Mouse (Mus musculus): ENCODE measurements around the gene Eya2.

DNA sequence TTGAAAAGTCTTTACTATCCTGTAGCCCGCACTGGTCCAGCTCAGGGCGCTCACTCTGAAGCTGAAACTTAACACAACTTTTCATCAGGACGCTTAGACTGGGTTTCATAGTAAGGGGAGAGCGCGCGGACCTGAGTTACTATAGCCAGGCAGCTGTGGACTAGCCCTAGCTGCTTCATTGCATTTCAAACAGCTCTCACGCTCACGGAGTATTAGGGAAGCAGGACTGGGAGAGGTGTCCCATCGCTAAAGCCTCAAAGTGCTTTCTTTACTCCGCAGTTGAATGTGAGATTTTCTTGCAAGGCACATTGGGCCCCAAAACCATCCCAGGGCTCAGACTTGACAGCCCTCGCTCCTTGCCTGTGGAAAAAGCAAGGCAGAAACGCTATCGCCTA, 841 bp downstream of the Eya2 start:
- TF ChIP-seq MAX (IDR thresholded peaks at IDR 0.05; ENCODE audit: low read depth) (no peak), MYOD1 (IDR thresholded peaks at IDR 0.05; ENCODE audit: control insufficient read depth in 1 of 3, insufficient read length in 2 of 3, low read depth in 2 of 3) (no peak), CEBPB (IDR thresholded peaks at IDR 0.05; ENCODE audit: insufficient read depth, poor library complexity, severe bottlenecking) (no peak), E2F4 (IDR thresholded peaks at IDR 0.05; ENCODE audit: insufficient read depth) (no peak), POLR2A (IDR thresholded peaks at IDR 0.05; ENCODE audit: insufficient read length, low read depth) (no peak), TCF12 (IDR thresholded peaks at IDR 0.05; ENCODE audit: insufficient read depth, poor library complexity, severe bottlenecking) (no peak)
